19 mouse cellular contexts compared by ENCODE assay signal in the genomic region with DNA sequence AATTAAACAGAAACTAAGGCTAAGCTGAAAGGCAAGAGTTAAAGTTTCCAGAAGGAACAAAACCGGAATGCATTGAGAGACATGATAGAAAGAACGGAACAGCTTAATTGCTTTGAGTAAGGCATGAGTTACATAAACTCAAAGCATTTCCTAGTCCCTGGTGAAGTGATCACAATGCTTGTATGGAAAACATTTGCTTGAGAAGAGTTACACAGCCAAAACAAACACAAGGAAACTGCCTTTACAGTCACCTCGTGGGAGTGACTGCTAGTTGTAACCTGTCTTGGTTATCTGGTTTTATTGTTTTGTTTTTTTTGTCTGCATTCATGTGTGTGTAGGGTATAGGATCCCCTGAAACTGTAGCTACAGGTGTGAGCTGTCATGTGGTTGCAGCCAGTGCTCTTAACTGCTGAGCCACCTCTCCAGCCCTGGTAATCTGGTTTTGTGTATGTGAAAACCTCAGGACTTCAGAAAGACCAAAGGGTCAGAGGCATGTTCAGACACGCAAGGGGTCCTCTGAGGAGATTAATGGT. TPM values are rescaled to one million over a fixed set of nuclear protein-coding genes. Genes with fewer than 3 reads are reported as not detected.
"Had no signal": no experiment of that assay in that cellular context is flagged by ENCODE, and none has a peak within 500 bp of the region (broad histone marks: within the 10 kb centered on the region; RNA-seq: fewer than 3 reads in every experiment).

No protein-coding gene starts in this region.

- H3K4me2 ChIP-seq: liver, embryonic 13.5 days; midbrain, embryonic 11.5 days had no signal

- H3K27ac ChIP-seq: left cerebral cortex, adult 2 months; liver, embryonic 13.5 days; stomach, postnatal 0 days had no signal

- H3K36me3 ChIP-seq: liver, embryonic 13.5 days had no signal

- H3K4me3 ChIP-seq: left cerebral cortex, adult 2 months; liver, embryonic 13.5 days had no signal

- DNase-seq: kidney, adult 8-10 months; kidney, postnatal 25 days; layer of hippocampus, postnatal 36 days; liver, embryonic 13.5 days; lung, adult 2 months; lung, postnatal 14 days; lung, postnatal 4 days; midbrain, embryonic 14.5 days; right cerebral cortex, adult 18-20 months; right cerebral cortex, postnatal 14 days; right cerebral cortex, postnatal 4 days; thymus, adult 2 months; thymus, postnatal 14 days; thymus, postnatal 4 days had no signal

- H3K9ac ChIP-seq: liver, embryonic 13.5 days had no signal

- H3K9me3 ChIP-seq: liver, embryonic 13.5 days had no signal

RNA-seq across cellular contexts. Expression of gene Vinac1, which starts 4.5 kb away (rescaled TPM):
- polyA plus RNA-seq: limb, embryonic 11.5 days; liver, embryonic 13.5 days; liver, embryonic 16.5 days had no signal
